Mouse (Mus musculus) CD4-positive, CD25-positive, alpha-beta regulatory T cell, adult 2 months (primary cell): ENCODE measurements around the gene Ror1.

Experiments
- DNase-seq: peaks from one replicate; pipeline ENCODE4 v3.0.0-alpha.2; 2012; ENCODE audit warnings: low read depth, low spot score

The Ror1 gene

GRCm38 (mm10) chr4:100252646-100253045, 157.1 kb downstream of the Ror1 start:
- DNase-seq: no peak

- DNase-seq: no peak
Observed at GRCm38 (mm10) chr4:100253401-100253800, 157.8 kb downstream of the Ror1 start.

DNA sequence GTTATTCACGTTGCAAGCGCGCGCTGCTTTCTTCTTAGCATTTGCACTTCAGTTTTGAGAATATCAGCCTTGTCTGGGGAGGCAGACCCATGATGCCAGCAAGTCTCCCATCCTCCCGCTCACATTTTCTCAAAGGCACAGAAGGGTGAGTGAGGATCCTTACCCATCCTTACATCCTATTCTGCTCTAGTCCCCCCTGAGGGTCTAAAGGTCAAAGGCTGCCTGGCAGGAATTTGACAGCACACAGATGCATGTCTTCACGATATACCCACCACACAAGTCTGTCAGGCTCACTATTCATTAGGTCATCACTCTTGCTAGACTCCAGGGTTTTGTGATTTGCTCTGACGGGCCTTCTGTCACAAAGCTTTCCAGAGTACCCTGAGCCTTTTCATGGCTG, 158.2 kb downstream of the Ror1 start:
- DNase-seq: no peak

DNA sequence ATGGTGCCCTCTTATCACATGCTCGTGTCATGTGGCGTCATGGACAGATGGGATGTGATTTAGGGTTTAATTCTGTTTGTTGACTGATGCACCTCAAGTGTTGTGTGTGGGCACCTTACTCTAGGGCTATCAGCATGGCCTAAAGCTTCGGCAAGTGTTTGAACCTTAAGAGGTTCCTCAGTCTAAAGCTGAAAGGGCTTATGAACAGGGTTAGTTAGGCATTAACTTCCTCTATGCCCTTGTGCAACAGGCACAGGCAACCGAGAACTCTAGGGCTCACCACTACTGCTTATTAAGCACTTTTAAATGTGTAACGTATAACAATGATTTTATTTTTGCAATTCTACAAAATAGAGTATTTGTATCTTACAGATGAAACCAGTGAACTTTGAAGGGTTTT, 162.9 kb downstream of the Ror1 start:
- DNase-seq: no peak

DNA sequence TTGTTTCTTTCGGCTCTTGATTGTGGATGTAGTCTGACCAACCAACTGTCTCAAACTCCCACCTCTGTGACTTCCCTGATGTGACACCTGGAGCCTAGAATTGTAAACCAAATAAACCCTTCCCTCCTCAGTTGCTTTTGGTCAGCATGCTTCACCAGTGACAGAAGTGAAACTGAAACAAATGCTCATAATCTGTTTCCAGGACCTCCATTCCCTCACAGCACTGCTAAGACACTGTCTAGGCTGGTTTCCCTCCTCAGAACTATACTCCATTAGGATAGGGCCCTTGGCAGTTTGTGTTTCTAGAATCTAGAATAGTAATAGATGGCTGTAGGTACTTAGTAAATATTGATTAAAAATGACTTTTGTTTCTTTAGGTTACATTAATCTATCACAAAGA, 168.3 kb downstream of the Ror1 start:
- DNase-seq: no peak

GRCm38 (mm10) chr4:100271059-100271735, 175.6 kb downstream of the Ror1 start:
- DNase-seq: no peak

DNA sequence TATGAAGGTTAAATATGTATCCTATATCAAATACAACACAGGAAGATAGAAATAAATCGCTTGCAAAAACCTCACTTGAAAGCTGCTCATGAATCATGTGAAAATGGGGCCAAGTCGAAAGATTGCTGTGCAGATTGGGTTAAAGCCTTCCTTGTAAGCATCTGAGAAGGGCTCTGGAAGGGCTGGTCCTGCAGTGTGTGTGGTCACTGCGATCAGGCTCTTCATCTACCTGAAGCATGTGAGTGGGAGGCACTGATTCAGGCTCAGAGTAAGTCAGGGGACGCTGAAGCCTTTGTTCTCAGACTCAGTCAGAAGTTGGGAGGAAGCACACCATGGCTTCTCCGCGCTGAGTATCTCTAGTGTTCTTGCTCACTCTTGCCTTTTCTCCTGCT, 176.1 kb downstream of the Ror1 start:
- DNase-seq: no peak

GRCm38 (mm10) chr4:100273356-100273755, 177.8 kb downstream of the Ror1 start:
- no peak for DNase-seq

- DNase-seq: no peak
Observed at GRCm38 (mm10) chr4:100273807-100274480, 178.4 kb downstream of the Ror1 start.

- no peak for DNase-seq
Observed at GRCm38 (mm10) chr4:100276482-100276881, 180.9 kb downstream of the Ror1 start.

DNA sequence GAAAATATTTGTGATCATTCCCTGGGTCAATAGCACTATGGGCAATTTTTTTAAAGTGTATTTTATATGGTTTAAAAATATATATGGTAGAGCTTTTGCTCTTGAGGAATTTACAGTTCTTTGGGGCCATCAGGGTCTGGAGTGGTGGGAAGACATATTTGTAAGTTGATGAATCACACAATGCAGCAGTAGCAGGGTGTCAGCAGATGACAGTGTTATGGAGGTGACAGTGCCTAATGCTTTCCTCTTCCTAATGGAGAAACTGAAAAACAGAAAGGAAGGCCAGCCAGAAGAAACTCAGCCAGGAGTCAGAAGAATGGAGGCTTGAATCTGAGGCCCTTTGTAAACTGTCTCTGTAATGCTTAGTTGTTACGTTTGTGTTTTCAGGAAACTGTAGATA, 181.4 kb downstream of the Ror1 start:
- no peak for DNase-seq

GRCm38 (mm10) chr4:100283171-100283880, 187.7 kb downstream of the Ror1 start:
- DNase-seq: no peak

DNA sequence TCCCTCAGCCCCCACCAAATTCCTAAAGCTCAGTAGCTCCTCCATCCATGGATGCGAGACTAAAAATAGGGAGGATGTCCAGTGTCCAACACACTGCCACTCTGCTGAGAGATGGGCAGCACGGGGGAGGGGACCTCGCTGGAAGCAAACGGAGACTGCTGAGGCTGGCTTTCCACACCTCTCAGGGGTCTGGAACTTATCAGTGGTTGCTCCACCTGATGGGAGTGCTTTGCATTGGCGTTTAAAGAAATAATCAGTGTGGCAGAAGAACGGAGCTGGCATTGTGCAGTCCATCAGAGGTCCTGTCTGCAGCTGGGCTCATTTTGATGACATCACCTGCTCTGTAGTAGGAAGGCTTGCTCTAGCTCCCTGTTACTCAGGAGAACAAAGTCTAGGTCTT, 188.9 kb downstream of the Ror1 start:
- no peak for DNase-seq

DNA sequence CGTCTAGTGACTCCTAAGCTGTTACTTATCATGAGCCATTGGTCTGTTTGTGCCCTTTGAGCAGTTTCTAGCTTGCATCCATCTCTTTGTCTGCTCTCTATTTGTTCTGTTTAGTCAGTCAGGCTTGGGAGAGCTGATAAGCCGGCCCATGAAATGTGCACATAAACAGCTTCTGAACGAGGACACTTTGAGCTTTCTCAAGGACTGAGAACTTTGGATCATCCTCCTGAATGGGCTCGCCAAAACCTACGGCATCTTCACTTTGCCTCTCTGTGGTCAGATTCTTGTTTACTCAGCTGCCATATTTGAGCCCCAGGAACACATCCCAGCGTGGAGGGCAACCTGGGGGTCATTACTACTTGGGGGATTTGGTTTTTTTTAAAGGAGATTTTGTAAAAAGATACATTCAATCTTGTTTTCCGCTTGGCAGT, 190.5 kb downstream of the Ror1 start:
- DNase-seq: no peak

- DNase-seq: no peak
Observed at GRCm38 (mm10) chr4:100286800-100287199, 191.2 kb downstream of the Ror1 start.

GRCm38 (mm10) chr4:100287829-100288228, 192.2 kb downstream of the Ror1 start:
- no peak for DNase-seq

- no peak for DNase-seq
Observed at GRCm38 (mm10) chr4:100291015-100291651, 195.5 kb downstream of the Ror1 start.

- no peak for DNase-seq
Observed at GRCm38 (mm10) chr4:100297678-100298077, 202.1 kb downstream of the Ror1 start.

DNA sequence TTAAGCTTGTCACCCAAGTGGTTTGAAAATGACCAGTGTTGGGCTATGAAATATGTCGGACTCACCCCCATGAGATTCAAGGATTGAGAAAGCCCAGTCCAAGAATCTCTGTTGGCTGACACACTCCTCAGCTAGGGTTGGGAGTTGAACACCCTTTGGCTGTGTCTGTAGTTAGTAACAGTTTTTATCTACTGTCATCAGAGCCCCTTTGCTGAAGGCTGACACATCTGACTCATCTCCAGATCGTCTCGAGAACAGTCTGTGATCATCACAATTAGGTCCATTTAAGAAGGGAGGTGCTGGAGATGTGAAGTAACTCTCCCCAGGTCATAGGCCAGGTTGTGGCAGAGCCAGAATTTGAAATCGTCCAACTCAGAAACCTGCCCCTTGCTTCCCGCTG, 203.0 kb downstream of the Ror1 start:
- no peak for DNase-seq

DNA sequence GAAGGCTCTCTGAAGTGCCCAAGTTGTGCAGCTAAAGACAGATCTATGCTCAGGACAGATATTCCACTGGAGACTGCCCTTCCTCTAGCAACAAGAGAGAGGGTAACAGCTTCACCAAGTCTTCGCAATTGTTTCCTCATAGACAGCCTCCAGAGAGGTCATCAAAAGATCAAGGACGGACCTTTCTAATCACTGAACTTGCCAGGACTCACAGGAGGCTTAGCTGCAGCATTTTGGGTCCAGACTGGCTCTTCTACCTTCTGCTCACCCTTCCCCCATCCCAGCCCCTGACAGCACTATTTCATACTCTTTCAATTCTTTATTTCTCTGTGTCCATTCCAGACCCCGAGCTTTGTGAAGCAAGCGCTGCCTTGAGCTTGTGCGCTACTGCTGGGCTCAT, 204.6 kb downstream of the Ror1 start:
- DNase-seq: no peak

GRCm38 (mm10) chr4:100301423-100301822, 205.8 kb downstream of the Ror1 start:
- no peak for DNase-seq

DNA sequence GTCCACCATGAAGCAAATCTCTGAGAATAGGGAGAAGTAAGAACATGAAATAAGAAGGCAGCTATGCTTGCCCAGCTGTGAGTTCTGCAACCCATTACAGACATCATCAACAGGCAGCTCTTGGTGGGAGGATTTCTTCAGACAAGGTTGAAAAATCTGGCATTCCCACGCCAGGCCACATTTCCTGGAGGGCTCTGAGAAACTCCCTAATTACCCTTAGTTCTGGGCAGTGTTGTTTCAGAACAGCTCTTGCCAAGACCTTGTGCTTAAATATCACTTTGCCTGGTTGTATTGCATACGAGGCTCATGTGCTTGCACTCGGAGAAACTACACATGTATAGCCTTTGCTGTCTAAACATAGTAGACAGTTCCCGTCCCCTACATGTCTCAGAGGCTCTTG, 211.8 kb downstream of the Ror1 start:
- DNase-seq: no peak
